Mouse (Mus musculus) embryonic facial prominence, embryonic 12.5 days (tissue): Measurements from ENCODE around the gene Tbl3. TPM values are rescaled to one million over a fixed set of nuclear protein-coding genes. Genes with fewer than 3 reads are reported as not detected.

Experiments
- ATAC-seq: fragments of 200-750 bp; cut with Nextera tagmentation; 2 replicates; pipeline ENCODE4 v1.8.0; 2017; ENCODE audit not compliant: insufficient number of reproducible peaks, insufficient read depth, low FRiP score, low TSS enrichment
- H3K27ac ChIP-seq: fragments of 300-500 bp; sonication (generic); 2 replicates; pipeline ENCODE4 v1.5.1; 2016; ENCODE audit warnings: mild to moderate bottlenecking
- H3K27me3 ChIP-seq: fragments of 300-500 bp; sonication (generic); 2 replicates; pipeline ENCODE4 v1.6.1; 2016; ENCODE audit warnings: mild to moderate bottlenecking, moderate library complexity
- H3K36me3 ChIP-seq: fragments of 300-500 bp; sonication (generic); 2 replicates; pipeline ENCODE4 v1.6.1; 2016; ENCODE audit warnings: mild to moderate bottlenecking
- H3K4me1 ChIP-seq: fragments of 300-500 bp; sonication (generic); 2 replicates; pipeline ENCODE4 v1.6.1; 2016
- H3K4me2 ChIP-seq: fragments of 300-500 bp; sonication (generic); replicated peaks from 2 replicates; pipeline ENCODE4 v1.6.1; 2016; ENCODE audit warnings: mild to moderate bottlenecking, moderate library complexity
- H3K4me3 ChIP-seq: fragments of 300-500 bp; sonication (generic); 2 replicates; pipeline ENCODE4 v1.5.1; 2016; ENCODE audit warnings: mild to moderate bottlenecking
- H3K9ac ChIP-seq: fragments of 300-500 bp; sonication (generic); 2 replicates; pipeline ENCODE4 v1.6.1; 2016; ENCODE audit warnings: mild to moderate bottlenecking, moderate library complexity
- H3K9me3 ChIP-seq: fragments of 300-500 bp; sonication (generic); 2 replicates; pipeline ENCODE4 v1.6.1; 2016; ENCODE audit warnings: mild to moderate bottlenecking, moderate library complexity
- WGBS: fragments of 180-500 bp; shearing (Covaris S2); methylation state at CpG from one replicate; pipeline ENCODE4 v1.1.7; 2016; 5-methylcytosine and 5-hydroxymethylcytosine counted together
- polyA plus RNA-seq: library from polyadenylated mRNA; unstranded; fragments of >200 nt; fragmentation: Nextera tagmentation; extraction: Ambion mirVana; gene quantifications from 2 replicates; pipeline ENCODE4 v1.2.1, GENCODE M21; 2016

The Tbl3 gene
- polyA plus RNA-seq, 1 experiment from 2014 or later: 93.9 TPM

GRCm38 (mm10) chr17:24689251-24690081, 18.0 kb downstream of the Tbl3 start, which contains the start of gene Syngr3:
Gene Syngr3, minus strand, starts transcription at chr17:24689955.
- peak within 1 kb of the TSS; percentile 96 for H3K4me2 ChIP-seq
- no peak for ATAC-seq

GRCm38 (mm10) chr17:24687599-24687998, 19.9 kb downstream of the Tbl3 start:
- ATAC-seq: no peak
- 18% methylated on average over 23 of the region's 23 CpGs for WGBS
- peak overlapping the region; percentile 47 for H3K4me2 ChIP-seq

More at GRCm38 (mm10) chr17:24689251-24690081, 18.0 kb downstream of the Tbl3 start, which contains the start of gene Syngr3:
- H3K9ac ChIP-seq: peak within 1 kb of the TSS; percentile 60
- H3K4me3 ChIP-seq: peak within 1 kb of the TSS; percentile 61
- no peak within 1 kb of the TSS for H3K27ac ChIP-seq
- under 1% methylated on average over 44 of the region's 55 CpGs for WGBS
- peaks cover 10% of the 10 kb centered on the region; the same call in 1 of the 2 replicates for H3K4me1 ChIP-seq
- H3K36me3 ChIP-seq: peaks cover 15% of the 10 kb centered on the region
- H3K27me3 ChIP-seq: peaks cover 49% of the 10 kb centered on the region
- no peaks in the 10 kb centered on the region for H3K9me3 ChIP-seq

GRCm38 (mm10) chr17:24687146-24687595, 20.3 kb downstream of the Tbl3 start:
- Histone ChIP-seq H3K27me3 (peaks cover 49% of the 10 kb centered on the region), H3K4me1 (peaks cover 10% of the 10 kb centered on the region; the same call in 1 of the 2 replicates), H3K4me3 (peak overlapping the region; percentile 32), H3K9me3 (no peaks in the 10 kb centered on the region), H3K36me3 (peaks cover 7% of the 10 kb centered on the region; the same call in 1 of the 2 replicates), H3K9ac (no peak overlapping the region), H3K27ac (no peak overlapping the region), H3K4me2 (peak overlapping the region; percentile 47)
- WGBS: 2% methylated on average over 25 of the region's 25 CpGs
- ATAC-seq: no peak

More at GRCm38 (mm10) chr17:24687599-24687998, 19.9 kb downstream of the Tbl3 start:
- Histone ChIP-seq H3K4me1 (peaks cover 10% of the 10 kb centered on the region; the same call in 1 of the 2 replicates), H3K9ac (no peak overlapping the region), H3K27me3 (peaks cover 49% of the 10 kb centered on the region), H3K4me3 (peak overlapping the region; percentile 32), H3K27ac (no peak overlapping the region), H3K9me3 (no peaks in the 10 kb centered on the region), H3K36me3 (peaks cover 7% of the 10 kb centered on the region)

DNA sequence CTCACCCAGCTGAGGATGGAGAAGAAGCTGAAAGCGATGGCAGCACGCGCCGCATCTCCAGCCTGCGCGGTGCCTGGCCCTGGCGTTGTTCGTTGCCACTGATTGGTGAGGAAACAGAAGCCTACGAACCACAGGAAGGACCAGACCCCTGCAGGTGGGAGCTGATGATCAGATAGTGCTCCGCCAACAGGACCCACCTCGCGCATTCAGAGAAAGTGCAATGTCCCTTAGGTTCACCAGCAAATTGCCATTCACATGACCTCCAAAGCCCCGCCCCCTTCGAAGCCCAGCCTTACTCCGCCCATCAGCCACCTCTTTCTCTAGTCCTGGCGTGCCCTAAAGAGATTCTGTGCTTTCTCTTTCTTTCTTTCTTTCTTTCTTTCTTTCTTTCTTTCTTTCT, 20.9 kb downstream of the Tbl3 start:
- no peak overlapping the region for H3K9ac ChIP-seq
- peaks cover 11% of the 10 kb centered on the region for H3K36me3 ChIP-seq
- peaks cover 10% of the 10 kb centered on the region; the same call in 1 of the 2 replicates for H3K4me1 ChIP-seq
- ATAC-seq: no peak
- no peaks in the 10 kb centered on the region for H3K9me3 ChIP-seq
- H3K27ac ChIP-seq: no peak overlapping the region
- H3K4me2 ChIP-seq: peak overlapping the region; percentile 11; the same call in 1 of the 2 replicates
- WGBS: 26% methylated on average over 16 of the region's 16 CpGs
- peaks cover 49% of the 10 kb centered on the region for H3K27me3 ChIP-seq
- H3K4me3 ChIP-seq: no peak overlapping the region

- H3K9ac ChIP-seq: no peak overlapping the region
- no peak overlapping the region for H3K27ac ChIP-seq
- ATAC-seq: no peak
- no peak overlapping the region for H3K4me2 ChIP-seq
- H3K27me3 ChIP-seq: no peaks in the 10 kb centered on the region
- H3K4me3 ChIP-seq: no peak overlapping the region
- H3K4me1 ChIP-seq: 0 out of 2 replicates have a peak, but pooled peaks cover 4% of the 10 kb centered on the region
- WGBS: 91% methylated on average over 24 of the region's 24 CpGs
- H3K36me3 ChIP-seq: peaks cover 63% of the 10 kb centered on the region
- no peaks in the 10 kb centered on the region for H3K9me3 ChIP-seq
These were observed 29.9 kb downstream of the Tbl3 start for GRCm38 (mm10) chr17:24677500-24678080.

GRCm38 (mm10) chr17:24676877-24677276, 30.6 kb downstream of the Tbl3 start:
- no peaks in the 10 kb centered on the region for H3K9me3 ChIP-seq
- ATAC-seq: no peak
- peaks cover 12% of the 10 kb centered on the region for H3K4me1 ChIP-seq
- no peak overlapping the region for H3K4me3 ChIP-seq
- H3K4me2 ChIP-seq: no peak overlapping the region
- H3K27ac ChIP-seq: no peak overlapping the region
- H3K36me3 ChIP-seq: peaks cover 56% of the 10 kb centered on the region
- no peak overlapping the region for H3K9ac ChIP-seq
- 92% methylated on average over 5 of the region's 5 CpGs for WGBS
- no peaks in the 10 kb centered on the region for H3K27me3 ChIP-seq

GRCm38 (mm10) chr17:24676187-24676586, 31.3 kb downstream of the Tbl3 start:
- ATAC-seq: no peak
- Histone ChIP-seq H3K4me2 (no peak overlapping the region), H3K27ac (no peak overlapping the region), H3K9ac (no peak overlapping the region), H3K9me3 (no peaks in the 10 kb centered on the region), H3K27me3 (no peaks in the 10 kb centered on the region), H3K4me3 (no peak overlapping the region), H3K36me3 (peaks cover 50% of the 10 kb centered on the region), H3K4me1 (peaks cover 18% of the 10 kb centered on the region)
- WGBS: 56% methylated on average over 2 of the region's 2 CpGs

DNA sequence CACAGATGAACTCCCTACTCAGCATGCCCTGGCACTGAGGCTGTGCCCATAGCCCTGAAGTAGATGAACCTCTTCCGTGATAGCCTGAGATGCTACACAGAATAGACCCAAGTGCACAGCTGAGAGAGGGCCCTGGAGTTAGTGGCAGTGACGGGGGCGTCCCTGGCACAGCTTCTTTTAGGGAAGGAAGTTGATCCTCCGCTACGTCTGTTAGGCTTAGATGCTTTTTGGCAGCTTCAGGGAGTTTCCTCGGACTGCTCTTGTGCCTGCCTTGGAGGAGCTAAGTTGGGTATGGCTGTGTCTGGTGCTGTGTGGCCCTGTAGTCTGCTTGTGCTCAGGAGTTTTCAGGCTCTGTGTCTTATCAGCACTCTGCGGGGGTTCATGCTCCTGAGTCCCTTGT, 33.2 kb downstream of the Tbl3 start:
- WGBS: 90% methylated on average over 7 of the region's 7 CpGs
- Histone ChIP-seq H3K36me3 (peaks cover 30% of the 10 kb centered on the region), H3K27ac (no peak overlapping the region), H3K4me3 (peak overlapping the region; percentile 9; the same call in 1 of the 2 replicates), H3K4me1 (peaks cover 29% of the 10 kb centered on the region), H3K9ac (no peak overlapping the region; the same call in 1 of the 2 replicates), H3K27me3 (no peaks in the 10 kb centered on the region), H3K9me3 (no peaks in the 10 kb centered on the region), H3K4me2 (no peak overlapping the region)
- ATAC-seq: no peak

GRCm38 (mm10) chr17:24672141-24672540, 35.3 kb downstream of the Tbl3 start:
- Histone ChIP-seq H3K4me2 (peak overlapping the region; percentile 83), H3K4me1 (peaks cover 33% of the 10 kb centered on the region), H3K9me3 (no peaks in the 10 kb centered on the region), H3K4me3 (0 out of 2 replicates have a peak overlapping the region, but pooled peaks have one; percentile 9), H3K27ac (no peak overlapping the region), H3K36me3 (peaks cover 9% of the 10 kb centered on the region), H3K27me3 (no peaks in the 10 kb centered on the region), H3K9ac (peak overlapping the region; percentile 27; the same call in 1 of the 2 replicates)
- no peak for ATAC-seq
- WGBS: 16% methylated on average over 5 of the region's 5 CpGs

DNA sequence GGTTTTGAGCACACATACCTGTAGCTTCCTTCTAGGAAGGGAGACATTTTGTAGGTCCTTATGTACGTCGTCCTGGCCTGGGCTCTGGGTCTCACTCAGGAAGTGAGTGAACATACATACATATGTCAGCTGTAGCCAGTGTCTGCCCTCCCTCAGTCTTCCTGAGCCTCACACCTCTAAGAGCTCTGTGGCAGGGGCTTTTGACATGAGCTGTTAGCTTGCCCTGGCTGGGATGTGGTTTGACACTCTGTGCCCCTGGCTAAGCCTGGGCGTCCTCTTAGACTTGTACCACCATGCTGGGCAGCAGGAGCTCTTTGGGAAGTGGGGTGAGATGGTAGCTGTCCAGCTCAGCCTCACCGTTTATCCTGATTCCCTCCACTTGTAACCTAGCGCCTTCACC, 36.1 kb downstream of the Tbl3 start:
- Histone ChIP-seq H3K4me1 (peaks cover 33% of the 10 kb centered on the region), H3K27ac (no peak overlapping the region), H3K4me2 (peak overlapping the region; percentile 83), H3K4me3 (no peak overlapping the region), H3K27me3 (no peaks in the 10 kb centered on the region), H3K36me3 (peaks cover 1% of the 10 kb centered on the region; the same call in 1 of the 2 replicates), H3K9me3 (no peaks in the 10 kb centered on the region), H3K9ac (peak overlapping the region; percentile 97; the same call in 1 of the 2 replicates)
- no peak for ATAC-seq
- WGBS: 64% methylated on average over 5 of the region's 5 CpGs

- Histone ChIP-seq H3K36me3 (no peaks in the 10 kb centered on the region), H3K4me1 (peaks cover 33% of the 10 kb centered on the region), H3K9ac (peak overlapping the region; percentile 97), H3K27ac (peak overlapping the region; percentile 82), H3K4me2 (peak overlapping the region; percentile 83), H3K27me3 (no peaks in the 10 kb centered on the region), H3K4me3 (peak overlapping the region; percentile 98), H3K9me3 (no peaks in the 10 kb centered on the region)
- 9% methylated on average over 8 of the region's 8 CpGs for WGBS
- no peak for ATAC-seq
These were observed 37.1 kb downstream of the Tbl3 start for GRCm38 (mm10) chr17:24670246-24670844.
